Mouse (Mus musculus) intestine, postnatal 0 days (tissue): ENCODE data around the gene Gm14743. TPM values are rescaled to one million over a fixed set of nuclear protein-coding genes. Genes with fewer than 3 reads are reported as not detected.
"Not testable (repeated sequence)": the region's sequence is repeated elsewhere in the genome, so short reads cannot be mapped to it uniquely, and the experiment has no call there.

Experiments used
- ATAC-seq: fragments of 200-750 bp; cut with Nextera tagmentation; 2 replicates; pipeline ENCODE4 v1.8.0; 2017; ENCODE audit warnings: mild to moderate bottlenecking, moderate TSS enrichment, moderate library complexity
- H3K27ac ChIP-seq: fragments of 300-500 bp; sonication (generic); 2 replicates; pipeline ENCODE4 v1.5.1; 2014; ENCODE audit warnings: mild to moderate bottlenecking, low read depth, low read length, moderate library complexity
- H3K27me3 ChIP-seq: fragments of 300-500 bp; sonication (generic); replicated peaks from 2 replicates; pipeline ENCODE4 v1.6.1; 2014; ENCODE audit warnings: low read length, mixed read lengths; ENCODE audit not compliant: control insufficient read depth, insufficient read depth
- H3K36me3 ChIP-seq: fragments of 300-500 bp; sonication (generic); 2 replicates; pipeline ENCODE4 v1.6.1; 2014; ENCODE audit warnings: mild to moderate bottlenecking, moderate library complexity; ENCODE audit not compliant: control insufficient read depth, insufficient read depth
- H3K4me1 ChIP-seq: fragments of 300-500 bp; sonication (generic); replicated peaks from 2 replicates; pipeline ENCODE4 v1.6.1; 2014; ENCODE audit warnings: antibody characterized with exemption, low read length, mixed read lengths; ENCODE audit not compliant: control insufficient read depth, insufficient read depth
- H3K4me2 ChIP-seq: fragments of 300-500 bp; sonication (generic); replicated peaks from 2 replicates; pipeline ENCODE4 v1.6.1; 2014; ENCODE audit warnings: low read depth, mild to moderate bottlenecking, moderate library complexity
- H3K4me3 ChIP-seq: fragments of 300-500 bp; sonication (generic); 2 replicates; pipeline ENCODE4 v1.5.1; 2014; ENCODE audit warnings: low read depth, low read length
- H3K9ac ChIP-seq: fragments of 300-500 bp; sonication (generic); 2 replicates; pipeline ENCODE4 v1.6.1; 2014; ENCODE audit warnings: mild to moderate bottlenecking, low read depth, low read length
- H3K9me3 ChIP-seq: fragments of 300-500 bp; sonication (generic); 2 replicates; pipeline ENCODE4 v1.6.1; 2016; ENCODE audit warnings: mixed run types; ENCODE audit not compliant: control insufficient read depth
- CTCF ChIP-seq: sonication (generic); IDR thresholded peaks from 2 replicates; pipeline ENCODE4 v1.5.1; 2016; ENCODE audit warnings: low read depth, mild to moderate bottlenecking, control low read depth, antibody characterized with exemption, moderate library complexity
- WGBS: fragments of 180-500 bp; shearing (Covaris S2); extraction: QIAGEN DNeasy Blood & Tissue Kit; methylation state at CpG from one replicate; pipeline ENCODE4 v1.1.7; 2014; 5-methylcytosine and 5-hydroxymethylcytosine counted together
- polyA plus RNA-seq: library from polyadenylated mRNA; unstranded; fragments of >200 nt; fragmentation: Nextera tagmentation; extraction: Ambion mirVana; gene quantifications from 2 replicates; pipeline ENCODE4 v1.2.1, GENCODE M21; 2015

Gm14743 gene
- polyA plus RNA-seq, result not detected in 2 replicates

GRCm38 (mm10) chrX:78245821-78246220, at the start of gene Gm14743:
Gene Gm14743, minus strand, starts transcription at chrX:78245921.
- not testable (repeated sequence) for H3K9ac ChIP-seq, H3K4me1 ChIP-seq, H3K9me3 ChIP-seq, H3K27ac ChIP-seq, ATAC-seq, H3K4me3 ChIP-seq, H3K36me3 ChIP-seq, H3K27me3 ChIP-seq, H3K4me2 ChIP-seq
- no CpG with 5 or more reads among the region's 3 CpGs for WGBS

- Histone ChIP-seq H3K27me3 (no peaks in the 10 kb centered on the region), H3K9me3 (no peaks in the 10 kb centered on the region), H3K27ac (no peak overlapping the region), H3K4me3 (no peak overlapping the region), H3K4me2 (no peak overlapping the region), H3K9ac (no peak overlapping the region), H3K4me1 (no peaks in the 10 kb centered on the region), H3K36me3 (no peaks in the 10 kb centered on the region)
- WGBS, result 92% methylated on average over 5 of the region's 5 CpGs
- TF ChIP-seq CTCF, result no peak
- ATAC-seq, result no peak
Observed at GRCm38 (mm10) chrX:78202829-78203228, 42.9 kb downstream of the Gm14743 start.

- H3K9ac ChIP-seq, H3K4me3 ChIP-seq, H3K9me3 ChIP-seq, H3K27me3 ChIP-seq, H3K27ac ChIP-seq, H3K36me3 ChIP-seq, H3K4me1 ChIP-seq, ATAC-seq, H3K4me2 ChIP-seq: not testable (repeated sequence)
- WGBS, result 45% methylated on average over 1 of the region's 1 CpGs
Observed at GRCm38 (mm10) chrX:78202220-78202619, 43.5 kb downstream of the Gm14743 start.

Other genes with a start within 250 kb of the Gm14743 start
- gene Obp1a, start 154.5 kb downstream of the Gm14743 start, polyA plus RNA-seq, result not detected in 2 replicates
- not detected in 2 replicates for gene Gm5938, start 120.5 kb downstream of the Gm14743 start, polyA plus RNA-seq
- not detected in 2 replicates for gene Obp1b, start 59.1 kb downstream of the Gm14743 start, polyA plus RNA-seq
- gene 4930480E11Rik, start 123.7 kb upstream of the Gm14743 start, polyA plus RNA-seq, result not detected in 2 replicates